Mouse (Mus musculus): ENCODE data around the gene Fam98c. TPM values are rescaled to one million over a fixed set of nuclear protein-coding genes. Genes with fewer than 3 reads are reported as not detected.

Fam98c gene
- total RNA-seq, 2 experiments from 2014 or later: 34.3 to 38.3 TPM

- Histone ChIP-seq H3K27ac (no peak overlapping the region), H3K4me3 (no peak overlapping the region)
- intact Hi-C loops (cut with DNase I): loop anchor here (5.0 kb wide), 1 partner anchor 176 kb away; the partner anchor contains the start of gene Dpf1
- TF ChIP-seq CTCF (IDR thresholded peaks at IDR 0.05): peak; percentile 67
- peak; percentile 32 to 41 for DNase-seq (ENCODE audit: extremely low spot score in 1 of 2, low spot score in 2 of 2)
Measured at GRCm38 (mm10) chr7:29126173-29126915, 29.7 kb downstream of the Fam98c start.

- no peak for DNase-seq (ENCODE audit: extremely low spot score in 1 of 2, low spot score in 2 of 2)
- intact Hi-C loops (cut with DNase I): loop anchor here (5.0 kb wide), 1 partner anchor 177 kb away; the partner anchor contains the start of gene Dpf1
- no peak within 1 kb of the TSS for H3K27ac ChIP-seq
- no peak for TF ChIP-seq CTCF (IDR thresholded peaks at IDR 0.05)
- H3K4me3 ChIP-seq: no peak within 1 kb of the TSS
Measured at GRCm38 (mm10) chr7:29124970-29125369, 31.1 kb downstream of the Fam98c start, which contains the start of gene Ryr1. TSS of gene Ryr1 (minus strand) at chr7:29125179.

- H3K4me3 ChIP-seq: no peak overlapping the region
Measured at GRCm38 (mm10) chr7:29123531-29124358, 32.3 kb downstream of the Fam98c start.

GRCm38 (mm10) chr7:29122821-29123220 is 33.2 kb downstream of the Fam98c start:
- no peak for DNase-seq (ENCODE audit: extremely low spot score in 1 of 2, low spot score in 2 of 2)
- Histone ChIP-seq H3K27ac (no peak overlapping the region), H3K4me3 (no peak overlapping the region)
- TF ChIP-seq CTCF (IDR thresholded peaks at IDR 0.05): no peak
- intact Hi-C loops (cut with DNase I): no loop called here

More at GRCm38 (mm10) chr7:29123531-29124358, 32.3 kb downstream of the Fam98c start:
- TF ChIP-seq CTCF (IDR thresholded peaks at IDR 0.05): no peak
- H3K27ac ChIP-seq: no peak overlapping the region
- no peak for DNase-seq (ENCODE audit: extremely low spot score in 1 of 2, low spot score in 2 of 2)
- intact Hi-C loops (cut with DNase I): no loop called here

- no peak overlapping the region for H3K4me3 ChIP-seq
- no peak overlapping the region for H3K27ac ChIP-seq
- intact Hi-C loops (cut with DNase I): no loop called here
- DNase-seq (ENCODE audit: extremely low spot score in 1 of 2, low spot score in 2 of 2): no peak
- no peak for TF ChIP-seq CTCF (IDR thresholded peaks at IDR 0.05)
Measured at GRCm38 (mm10) chr7:29119526-29119925, 36.5 kb downstream of the Fam98c start.

GRCm38 (mm10) chr7:29118142-29118851 is 37.7 kb downstream of the Fam98c start:
- TF ChIP-seq CTCF (IDR thresholded peaks at IDR 0.05): no peak
- no peak for DNase-seq (ENCODE audit: extremely low spot score in 1 of 2, low spot score in 2 of 2)
- Histone ChIP-seq H3K4me3 (no peak overlapping the region), H3K27ac (no peak overlapping the region)
- intact Hi-C loops (cut with DNase I): no loop called here

- DNase-seq (ENCODE audit: extremely low spot score in 1 of 2, low spot score in 2 of 2): peak; percentile 33 to 46
- TF ChIP-seq CTCF (IDR thresholded peaks at IDR 0.05): no peak
- peak overlapping the region; percentile 28 for H3K4me3 ChIP-seq
- intact Hi-C loops (cut with DNase I): no loop called here
- no peak overlapping the region for H3K27ac ChIP-seq
Measured at GRCm38 (mm10) chr7:29108992-29109955, 46.8 kb downstream of the Fam98c start.

Other genes with a start within 250 kb of the Fam98c start
- gene Actn4, start 193.9 kb downstream of the Fam98c start, total RNA-seq (2021): 100 to 1,000 TPM; 196 to 199 TPM
- 100 to 1,000 TPM; 179 to 192 TPM for gene Eif3k, start 174.4 kb downstream of the Fam98c start, total RNA-seq (2021)
- gene Map4k1, start 174.2 kb downstream of the Fam98c start, total RNA-seq (2021): 1 to 10 TPM; 1.8 to 2.3 TPM
- gene Ryr1, start 31.1 kb downstream of the Fam98c start, total RNA-seq (2021): 10 to 100 TPM in 1 of 2 experiments, 1 to 10 TPM in 1; 7.7 to 10.5 TPM
- gene Rasgrp4, start 21.4 kb downstream of the Fam98c start, total RNA-seq (2021): 1 to 10 TPM; 1.2 to 1.4 TPM
- 1 to 10 TPM; 1.4 to 1.8 TPM for gene Ggn, start 14.0 kb upstream of the Fam98c start, total RNA-seq (2021)
- gene Spred3, start 14.2 kb upstream of the Fam98c start, total RNA-seq (2021): 10 to 100 TPM; 56.0 to 59.3 TPM
- 100 to 1,000 TPM; 128 to 132 TPM for gene Psmd8, start 24.5 kb upstream of the Fam98c start, total RNA-seq (2021)
- 1 to 10 TPM; 1.3 TPM for gene Catsperg1, start 57.8 kb upstream of the Fam98c start, total RNA-seq (2021)
- 1 to 10 TPM; 2.9 to 3.3 TPM for gene Kcnk6, start 76.3 kb upstream of the Fam98c start, total RNA-seq (2021)
- 10 to 100 TPM; 44.3 to 47.2 TPM for gene Yif1b, start 82.1 kb upstream of the Fam98c start, total RNA-seq (2021)
- under 1 TPM in 1 of 2 experiments, not detected in 1; 0.32 TPM for gene 2200002D01Rik, start 92.2 kb upstream of the Fam98c start, total RNA-seq (2021)
- gene Spint2, start 125.7 kb upstream of the Fam98c start, total RNA-seq (2021): 10 to 100 TPM; 26.4 to 27.8 TPM
- 10 to 100 TPM; 15.1 to 18.2 TPM for gene Ppp1r14a, start 133.1 kb upstream of the Fam98c start, total RNA-seq (2021)
- gene Dpf1, start 147.7 kb upstream of the Fam98c start, total RNA-seq (2021): 100 to 1,000 TPM; 114 to 128 TPM

Measured in left cerebral cortex, adult 2 months (tissue).